Mouse (Mus musculus) ES-E14 (cell line): ENCODE data around the gene Tctn3. TPM values are rescaled to one million over a fixed set of nuclear protein-coding genes. Genes with fewer than 3 reads are reported as not detected.
"Not testable (repeated sequence)": the region's sequence is repeated elsewhere in the genome, so short reads cannot be mapped to it uniquely, and the experiment has no call there.

Experiments used
- DNase-seq: peaks from one replicate; pipeline ENCODE4 v3.0.0-alpha.2; 2013; ENCODE audit warnings: low read depth, low spot score
- H3K27ac ChIP-seq: 2 replicates; pipeline ENCODE4 v1.5.1; 2012; ENCODE audit warnings: low read depth, mild to moderate bottlenecking, low read length, moderate library complexity, mixed read lengths; ENCODE audit not compliant: poor library complexity, insufficient read depth, severe bottlenecking
- H3K36me3 ChIP-seq: 2 replicates; pipeline ENCODE4 v1.6.1; 2012; ENCODE audit warnings: mild to moderate bottlenecking, low read length, moderate library complexity, mixed read lengths; ENCODE audit not compliant: control insufficient read depth, poor library complexity, insufficient read depth, severe bottlenecking
- H3K4me1 ChIP-seq, 2 experiments: fragments of 150-350 bp in 1 of 2; sonication (generic) in 1 of 2; 2 replicates each; pipeline ENCODE4 v1.6.1; 2012; ENCODE audit warnings: low read length in 2 of 2, mild to moderate bottlenecking in 1 of 2, mixed read lengths in 1 of 2; ENCODE audit not compliant: control insufficient read depth in 2 of 2, insufficient read depth in 2 of 2, poor library complexity in 1 of 2
- H3K4me3 ChIP-seq, 2 experiments: fragments of 150-350 bp in 1 of 2; sonication (generic) in 1 of 2; 2 replicates each; pipeline ENCODE4 v1.5.1; 2012; ENCODE audit warnings: low read length in 2 of 2, low read depth in 1 of 2, mild to moderate bottlenecking in 1 of 2, mixed read lengths in 1 of 2; ENCODE audit not compliant: insufficient read depth in 1 of 2, poor library complexity in 1 of 2, severe bottlenecking in 1 of 2
- H3K9ac ChIP-seq: 2 replicates; pipeline ENCODE4 v1.6.1; 2012; ENCODE audit warnings: low read depth, mild to moderate bottlenecking, low read length, mixed read lengths; ENCODE audit not compliant: poor library complexity, insufficient read depth, severe bottlenecking
- H3K9me3 ChIP-seq: fragments of 150-350 bp; sonication (generic); 2 replicates; pipeline ENCODE4 v1.6.1; 2012; ENCODE audit warnings: low read depth, mild to moderate bottlenecking, low read length; ENCODE audit not compliant: control insufficient read depth, insufficient read depth
- CHD2 ChIP-seq: IDR thresholded peaks from 2 replicates; pipeline ENCODE4 v1.6.1; 2014; ENCODE audit warnings: mild to moderate bottlenecking, low read depth, low read length, inconsistent platforms
- HCFC1 ChIP-seq: IDR thresholded peaks from 2 replicates; pipeline ENCODE4 v1.6.1; 2012; ENCODE audit warnings: low read length, inconsistent platforms, borderline replicate concordance; ENCODE audit not compliant: insufficient read depth
- MAFK ChIP-seq: IDR thresholded peaks from 2 replicates; pipeline ENCODE4 v1.6.1; 2014; ENCODE audit warnings: mild to moderate bottlenecking, low read depth, low read length, inconsistent platforms; ENCODE audit not compliant: insufficient read depth
- ZC3H11A ChIP-seq: IDR thresholded peaks from 2 replicates; pipeline ENCODE4 v1.6.1; 2012; ENCODE audit warnings: low read depth, mild to moderate bottlenecking, inconsistent platforms, low read length, borderline replicate concordance
- ZNF384 ChIP-seq: IDR thresholded peaks from 2 replicates; pipeline ENCODE4 v1.6.1; 2012; ENCODE audit warnings: low read depth, low read length, inconsistent platforms
- in situ Hi-C, 2 experiments: fragments of 600-800 bp; cut with MboI; formaldehyde crosslinking; loops; one replicate each; pipeline ENCODE4 v1.15.1; 2025; ENCODE audit warnings: low sequenced_read_pairs in 2 of 2, inconsistent platforms in 1 of 2; ENCODE audit not compliant: unreplicated experiment in 2 of 2
- total RNA-seq: library from RNA; depleted of rRNA; stranded (reverse); fragments of 300-350 nt; gene quantifications from 2 replicates; pipeline ENCODE4 v1.2.3, GENCODE M21; 2012

The Tctn3 gene
- total RNA-seq, 1 experiment = 8.8 TPM

DNA sequence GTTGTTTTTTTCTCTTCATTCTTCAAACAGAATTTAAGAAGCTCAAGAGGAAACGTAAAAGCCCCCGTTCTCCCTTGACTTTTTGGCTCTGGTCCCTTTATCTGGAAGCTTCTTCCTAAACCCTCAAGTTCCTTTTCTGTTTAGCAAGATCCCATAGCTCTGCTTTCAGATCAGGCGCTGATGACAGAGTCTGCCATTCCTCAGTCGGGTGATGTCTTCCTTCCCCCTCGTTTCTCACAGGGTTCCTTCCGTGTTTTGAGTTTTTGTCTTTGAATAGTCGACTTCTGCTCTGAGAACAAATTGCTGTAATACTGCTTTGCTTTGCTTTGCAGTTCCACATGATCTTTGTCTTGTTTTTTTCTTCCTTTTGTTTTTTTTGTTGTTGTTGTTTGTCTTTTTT lies 18.6 kb upstream of the Tctn3 start:
- H3K4me1 ChIP-seq = no peaks in the 10 kb centered on the region
- no peak overlapping the region for H3K27ac ChIP-seq
- H3K4me3 ChIP-seq = no peak overlapping the region
- no peaks in the 10 kb centered on the region for H3K9me3 ChIP-seq
- in situ Hi-C loops = no loop called here
- TF ChIP-seq HCFC1 (no peak), ZNF384 (no peak), CHD2 (no peak), MAFK (no peak), ZC3H11A (no peak)
- no peak for DNase-seq
- no peak overlapping the region for H3K9ac ChIP-seq
- H3K36me3 ChIP-seq = no peaks in the 10 kb centered on the region

GRCm38 (mm10) chr19:40630096-40630495 lies 18.1 kb upstream of the Tctn3 start:
- no peaks in the 10 kb centered on the region for H3K9me3 ChIP-seq

DNA sequence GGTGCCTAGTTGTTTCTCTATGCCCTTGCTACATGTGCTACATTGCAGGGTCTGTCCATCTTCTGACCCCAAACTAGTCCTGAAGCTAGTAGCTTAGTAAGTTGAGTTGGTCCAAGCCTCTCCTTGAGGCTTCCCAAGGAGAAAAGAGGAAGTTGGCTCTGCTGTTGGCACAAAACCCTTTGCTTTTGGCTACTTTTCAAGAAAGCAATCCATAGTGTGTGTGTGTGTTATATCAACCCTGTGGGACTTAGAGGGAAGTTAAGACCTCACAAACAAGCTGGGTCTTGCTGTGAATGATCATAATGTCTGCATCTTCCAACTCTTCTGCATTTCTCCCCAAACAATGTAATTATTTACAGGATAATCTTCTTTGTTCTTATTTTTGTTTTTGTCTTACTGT lies 16.9 kb upstream of the Tctn3 start:
- Histone ChIP-seq H3K9ac (no peak overlapping the region), H3K4me1 (no peaks in the 10 kb centered on the region), H3K36me3 (no peaks in the 10 kb centered on the region), H3K4me3 (no peak overlapping the region), H3K9me3 (no peaks in the 10 kb centered on the region), H3K27ac (no peak overlapping the region)
- in situ Hi-C loops = no loop called here
- no peak for DNase-seq
- TF ChIP-seq HCFC1 = no peak
- TF ChIP-seq ZC3H11A = no peak
- no peak for TF ChIP-seq ZNF384
- no peak for TF ChIP-seq MAFK
- TF ChIP-seq CHD2 = no peak

More at GRCm38 (mm10) chr19:40630096-40630495, 18.1 kb upstream of the Tctn3 start:
- Histone ChIP-seq H3K9ac (no peak overlapping the region), H3K27ac (no peak overlapping the region), H3K4me3 (no peak overlapping the region), H3K36me3 (no peaks in the 10 kb centered on the region), H3K4me1 (no peaks in the 10 kb centered on the region)
- in situ Hi-C loops = no loop called here
- DNase-seq = no peak
- TF ChIP-seq CHD2 (no peak), ZNF384 (no peak), ZC3H11A (no peak), MAFK (no peak), HCFC1 (no peak)

DNA sequence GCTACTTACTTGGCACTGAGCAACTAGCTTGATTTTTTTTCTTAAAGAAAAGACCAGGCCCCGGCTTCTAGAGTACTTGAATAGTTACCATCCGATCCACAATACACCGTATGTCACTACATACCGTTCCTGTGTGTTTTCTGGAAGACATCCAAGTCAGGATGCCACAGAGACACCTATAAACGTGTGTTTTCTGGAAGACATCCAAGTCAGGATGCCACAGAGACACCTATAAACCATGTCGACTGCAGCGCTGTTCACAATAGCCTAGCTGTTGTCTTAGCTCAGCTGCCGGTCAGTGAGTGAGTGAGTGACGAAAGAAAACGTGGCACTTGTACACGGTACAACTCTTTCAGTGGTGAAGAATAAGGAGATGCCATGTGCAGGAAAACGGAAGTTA lies 13.9 kb upstream of the Tctn3 start:
- no peak for DNase-seq
- TF ChIP-seq CHD2 (no peak), ZNF384 (no peak), HCFC1 (no peak), MAFK (no peak), ZC3H11A (no peak)
- Histone ChIP-seq H3K4me3 (no peak overlapping the region), H3K27ac (no peak overlapping the region), H3K4me1 (no peaks in the 10 kb centered on the region), H3K9ac (no peak overlapping the region), H3K9me3 (no peaks in the 10 kb centered on the region), H3K36me3 (no peaks in the 10 kb centered on the region)
- in situ Hi-C loops = no loop called here

DNA sequence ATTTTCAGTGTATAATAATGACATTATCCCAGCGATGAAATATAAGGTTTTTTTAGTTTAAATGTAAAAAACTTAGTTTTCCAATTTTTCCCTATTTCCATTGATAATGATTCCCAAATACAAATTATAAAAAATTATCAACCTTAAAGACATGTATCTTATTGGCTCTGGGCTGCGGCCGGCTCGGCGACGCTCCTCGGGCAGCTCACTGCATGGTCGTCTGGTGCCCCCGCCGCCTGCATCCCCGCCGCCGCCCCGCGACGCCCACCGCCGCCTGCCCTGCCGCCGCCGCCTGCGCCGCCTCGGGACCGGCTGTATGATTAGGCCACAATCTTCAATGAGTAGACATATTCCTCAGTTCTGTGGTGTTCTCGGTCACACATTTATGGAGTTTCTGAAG lies 9.6 kb upstream of the Tctn3 start:
- H3K27ac ChIP-seq, H3K36me3 ChIP-seq, DNase-seq, in situ Hi-C loops, H3K4me1 ChIP-seq, H3K9ac ChIP-seq, H3K4me3 ChIP-seq, H3K9me3 ChIP-seq: not testable (repeated sequence)
